Mouse (Mus musculus): ENCODE results near the gene Tst.

DNA sequence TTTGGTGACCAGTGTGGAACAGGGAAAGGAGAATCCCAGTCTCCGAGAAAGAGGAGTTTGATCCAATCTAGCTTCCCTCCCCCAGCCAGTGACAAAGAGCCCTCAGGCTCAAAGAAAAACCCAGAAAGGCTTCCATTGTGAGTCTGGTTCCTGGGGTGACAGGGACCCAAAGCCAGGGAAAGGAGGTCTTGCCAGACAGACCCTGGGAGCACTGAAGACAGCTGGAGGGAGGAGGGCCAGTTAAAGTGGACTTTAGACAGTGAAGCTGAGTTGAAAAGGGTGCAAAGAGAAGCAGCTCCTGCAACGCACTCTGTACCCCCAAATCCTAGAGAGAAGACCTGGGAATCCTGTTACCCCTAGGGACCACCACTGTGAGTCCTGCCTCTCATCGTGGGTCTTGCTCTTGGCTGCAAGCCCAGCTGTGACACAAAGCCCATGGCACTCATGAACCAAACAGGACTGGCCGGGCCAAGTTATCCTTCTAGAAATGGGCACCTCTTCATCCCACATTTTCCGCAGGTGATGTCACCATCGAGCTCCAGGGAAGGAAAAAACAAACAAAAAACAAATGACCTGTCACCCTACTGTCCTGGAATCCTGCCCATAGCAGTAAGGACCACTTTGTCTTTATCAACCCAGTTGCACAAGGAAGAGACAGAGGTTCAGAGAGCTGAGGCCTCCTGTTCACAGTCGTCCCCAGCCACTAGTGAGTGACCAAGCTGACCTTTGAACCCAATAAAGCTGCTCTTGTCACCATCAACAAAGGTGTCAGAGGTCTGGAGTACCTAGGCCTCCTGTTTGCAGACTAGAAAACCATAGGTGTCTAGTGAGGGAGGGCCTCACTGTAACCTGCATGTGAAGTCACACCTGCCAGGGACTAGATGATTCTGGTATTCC, 21.2 kb downstream of the Tst start:
- TF ChIP-seq CTCF (IDR thresholded peaks at IDR 0.05; ENCODE audit: low read depth) (no peak), EP300 (IDR thresholded peaks at IDR 0.05; ENCODE audit: low read depth) (no peak)
